Mouse (Mus musculus) hindbrain, embryonic 16.5 days (tissue): ENCODE measurements at regions not wholly inside any gene's neighbourhood (a gene's known extent, or its start where the extent isn't known, plus 50 kb on each side); places are given as distances from the start of the nearest gene placed in this dataset.

Experiments used
- ATAC-seq: fragments of 200-750 bp; cut with Nextera tagmentation; 2 replicates; pipeline ENCODE4 v1.8.0; 2017; ENCODE audit warnings: moderate TSS enrichment, moderate library complexity
- H3K27ac ChIP-seq: fragments of 300-500 bp; sonication (generic); 2 replicates; pipeline ENCODE4 v1.5.1; 2014; ENCODE audit warnings: low read depth, mild to moderate bottlenecking, control low read depth, low read length, moderate library complexity
- H3K27me3 ChIP-seq: fragments of 300-500 bp; sonication (generic); replicated peaks from 2 replicates; pipeline ENCODE4 v1.6.1; 2014; ENCODE audit warnings: low read length; ENCODE audit not compliant: control insufficient read depth, insufficient read depth
- H3K36me3 ChIP-seq: fragments of 300-500 bp; sonication (generic); 2 replicates; pipeline ENCODE4 v1.6.1; 2014; ENCODE audit warnings: mild to moderate bottlenecking, low read length, moderate library complexity, mixed read lengths; ENCODE audit not compliant: control insufficient read depth, insufficient read depth
- H3K4me1 ChIP-seq: fragments of 300-500 bp; sonication (generic); 2 replicates; pipeline ENCODE4 v1.6.1; 2014; ENCODE audit warnings: low read depth, low read length; ENCODE audit not compliant: control insufficient read depth, insufficient read depth
- H3K4me2 ChIP-seq: fragments of 300-500 bp; sonication (generic); 2 replicates; pipeline ENCODE4 v1.6.1; 2014; ENCODE audit warnings: mild to moderate bottlenecking, low read length, control low read depth, moderate library complexity
- H3K4me3 ChIP-seq: fragments of 300-500 bp; sonication (generic); 2 replicates; pipeline ENCODE4 v1.5.1; 2014; ENCODE audit warnings: mild to moderate bottlenecking, low read length, control low read depth, moderate library complexity
- H3K9ac ChIP-seq: fragments of 300-500 bp; sonication (generic); 2 replicates; pipeline ENCODE4 v1.6.1; 2014; ENCODE audit warnings: low read depth, mild to moderate bottlenecking, control low read depth, low read length, moderate library complexity
- H3K9me3 ChIP-seq: fragments of 300-500 bp; sonication (generic); 2 replicates; pipeline ENCODE4 v1.6.1; 2014; ENCODE audit warnings: mild to moderate bottlenecking, low read length, moderate library complexity; ENCODE audit not compliant: control insufficient read depth
- WGBS: fragments of 180-500 bp; shearing (Covaris S2); extraction: QIAGEN DNeasy Blood & Tissue Kit; methylation state at CpG from one replicate; pipeline ENCODE4 v1.1.7; 2014; 5-methylcytosine and 5-hydroxymethylcytosine counted together

DNA sequence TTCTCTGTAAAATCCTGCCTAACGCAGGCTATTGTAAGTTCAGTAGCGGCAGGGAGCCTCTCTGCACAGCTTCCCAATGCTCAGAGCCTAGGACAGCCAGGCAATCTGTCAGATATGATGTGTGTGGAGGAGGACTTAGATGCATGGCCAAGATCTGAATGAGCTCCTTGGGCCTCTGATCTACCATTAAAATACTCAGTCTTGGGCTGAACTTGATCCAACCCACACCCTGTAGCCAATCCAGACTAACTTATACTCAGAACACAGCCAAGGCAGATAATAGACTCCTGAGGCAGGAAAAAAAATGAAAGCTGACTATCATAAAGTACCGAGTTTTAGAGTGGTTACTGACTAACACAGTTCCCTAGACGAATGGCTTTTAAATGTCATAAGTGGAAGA lies 165.4 kb upstream of the Zfp618 start:
- Histone ChIP-seq H3K9me3 (no peaks in the 10 kb centered on the region), H3K4me1 (no peaks in the 10 kb centered on the region), H3K4me3 (no peak overlapping the region), H3K27me3 (no peaks in the 10 kb centered on the region), H3K4me2 (no peak overlapping the region), H3K9ac (no peak overlapping the region), H3K27ac (no peak overlapping the region), H3K36me3 (no peaks in the 10 kb centered on the region)
- no peak for ATAC-seq
- WGBS: 81% methylated on average over 4 of the region's 4 CpGs

DNA sequence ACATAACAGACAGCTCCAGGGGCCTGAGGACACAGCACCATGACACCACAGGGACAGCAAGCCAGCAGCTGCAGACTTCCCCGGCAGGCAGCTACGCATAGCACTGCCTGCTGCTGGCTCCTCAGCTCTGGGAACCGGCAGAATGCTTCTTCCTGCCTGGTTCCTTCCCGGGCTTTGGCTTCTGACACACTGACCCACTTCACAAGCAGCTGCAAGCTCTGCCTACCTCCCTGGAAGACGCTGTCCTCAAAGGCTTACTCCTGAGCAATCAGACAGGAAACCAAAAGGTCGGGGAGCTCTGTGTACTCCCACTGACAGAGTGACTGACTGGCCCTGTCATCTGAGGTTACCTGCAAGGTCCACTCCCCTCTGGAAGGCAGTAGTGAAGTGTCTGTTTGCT lies 159.5 kb upstream of the Zfp618 start:
- peak; percentile 61 for ATAC-seq
- no peaks in the 10 kb centered on the region for H3K36me3 ChIP-seq
- 30% methylated on average over 6 of the region's 6 CpGs for WGBS
- H3K9me3 ChIP-seq: no peaks in the 10 kb centered on the region
- H3K27ac ChIP-seq: 0 out of 2 replicates have a peak overlapping the region, but pooled peaks have one; percentile 32
- no peak overlapping the region for H3K4me3 ChIP-seq
- H3K4me1 ChIP-seq: 0 out of 2 replicates have a peak, but pooled peaks cover 2% of the 10 kb centered on the region
- H3K27me3 ChIP-seq: no peaks in the 10 kb centered on the region
- no peak overlapping the region for H3K9ac ChIP-seq
- H3K4me2 ChIP-seq: no peak overlapping the region

DNA sequence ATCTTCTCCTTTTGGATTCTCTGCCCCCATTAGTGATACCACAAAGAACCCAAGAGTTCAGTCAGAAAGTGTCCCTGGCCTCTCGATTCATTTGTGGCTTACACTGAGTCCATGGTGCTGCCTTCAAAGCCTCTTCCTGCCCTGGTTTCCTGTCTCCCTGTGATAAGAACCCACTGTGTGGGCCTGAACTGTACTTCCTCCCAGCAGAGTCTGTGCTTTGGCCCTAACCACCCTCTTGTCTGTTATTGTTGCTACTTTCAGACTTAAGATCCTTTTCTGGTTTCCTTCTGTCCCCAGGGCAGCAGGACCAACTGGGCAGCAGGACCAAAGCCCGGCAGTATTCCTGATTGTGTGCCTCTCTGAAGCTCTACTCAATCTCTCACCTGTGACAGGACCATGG lies 158.6 kb upstream of the Zfp618 start:
- no peak for ATAC-seq
- Histone ChIP-seq H3K4me1 (0 out of 2 replicates have a peak, but pooled peaks cover 2% of the 10 kb centered on the region), H3K27ac (no peak overlapping the region), H3K4me3 (no peak overlapping the region), H3K9me3 (no peaks in the 10 kb centered on the region), H3K27me3 (no peaks in the 10 kb centered on the region), H3K36me3 (no peaks in the 10 kb centered on the region), H3K4me2 (no peak overlapping the region), H3K9ac (no peak overlapping the region)
- WGBS: 74% methylated on average over 2 of the region's 2 CpGs

DNA sequence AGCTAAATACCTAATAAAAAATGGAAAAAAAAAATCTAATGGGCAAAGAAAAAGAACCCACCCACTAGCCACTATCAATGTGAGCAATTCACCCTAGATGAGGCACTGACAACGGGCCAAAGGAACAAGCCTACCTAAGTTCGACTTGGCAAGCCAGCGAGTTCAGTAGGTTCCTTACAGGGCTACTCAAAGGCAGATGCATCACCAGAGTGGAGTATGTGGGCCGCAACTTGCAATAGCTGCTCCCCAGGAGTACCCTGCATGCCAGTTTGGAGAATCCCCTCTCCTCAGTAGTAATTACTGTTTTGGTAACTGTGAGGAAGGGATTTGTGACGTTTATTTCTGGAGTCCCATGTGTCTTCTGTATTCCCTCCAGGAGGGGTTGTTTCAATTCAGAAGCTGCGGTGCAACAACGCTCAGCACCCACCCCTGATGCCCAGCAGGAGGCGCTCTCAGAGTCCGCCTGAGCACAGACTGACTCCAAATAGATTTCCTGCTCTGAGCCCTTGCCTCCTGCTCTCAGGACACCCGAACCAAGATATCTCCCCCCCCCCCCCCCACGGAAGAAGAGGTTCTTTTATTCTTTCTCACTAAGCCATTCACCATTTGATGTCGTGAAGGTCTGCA lies 157.3 kb upstream of the Zfp618 start:
- no peak overlapping the region for H3K27ac ChIP-seq
- ATAC-seq: no peak
- H3K27me3 ChIP-seq: no peaks in the 10 kb centered on the region
- no peak overlapping the region for H3K9ac ChIP-seq
- no peak overlapping the region for H3K4me2 ChIP-seq
- no peaks in the 10 kb centered on the region for H3K36me3 ChIP-seq
- H3K4me1 ChIP-seq: 0 out of 2 replicates have a peak, but pooled peaks cover 2% of the 10 kb centered on the region
- 68% methylated on average over 12 of the region's 12 CpGs for WGBS
- H3K4me3 ChIP-seq: no peak overlapping the region
- no peaks in the 10 kb centered on the region for H3K9me3 ChIP-seq

DNA sequence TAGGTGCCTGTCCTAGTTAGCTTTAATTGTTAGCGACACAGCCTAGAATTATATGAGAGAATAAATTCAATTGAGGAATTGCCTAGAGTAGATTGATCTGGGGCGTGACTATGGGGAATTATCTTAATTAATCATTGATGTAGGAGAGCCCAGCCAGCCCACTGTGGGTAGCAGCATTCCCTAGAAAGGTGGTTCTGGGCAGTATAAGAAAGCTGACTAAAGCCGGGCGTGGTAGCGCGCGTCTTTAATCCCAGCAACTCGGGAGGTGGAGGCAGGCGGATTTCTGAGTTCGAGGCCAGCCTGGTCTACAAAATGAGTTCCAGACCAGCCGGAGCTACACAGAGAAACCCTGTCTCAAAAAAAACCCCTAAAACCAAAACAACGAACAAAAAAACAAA lies 156.8 kb upstream of the Zfp618 start:
- Histone ChIP-seq H3K9me3 (no peaks in the 10 kb centered on the region), H3K4me3 (no peak overlapping the region), H3K27me3 (no peaks in the 10 kb centered on the region), H3K9ac (no peak overlapping the region), H3K27ac (no peak overlapping the region), H3K36me3 (no peaks in the 10 kb centered on the region), H3K4me1 (0 out of 2 replicates have a peak, but pooled peaks cover 2% of the 10 kb centered on the region), H3K4me2 (no peak overlapping the region)
- 91% methylated on average over 12 of the region's 12 CpGs for WGBS
- no peak for ATAC-seq

DNA sequence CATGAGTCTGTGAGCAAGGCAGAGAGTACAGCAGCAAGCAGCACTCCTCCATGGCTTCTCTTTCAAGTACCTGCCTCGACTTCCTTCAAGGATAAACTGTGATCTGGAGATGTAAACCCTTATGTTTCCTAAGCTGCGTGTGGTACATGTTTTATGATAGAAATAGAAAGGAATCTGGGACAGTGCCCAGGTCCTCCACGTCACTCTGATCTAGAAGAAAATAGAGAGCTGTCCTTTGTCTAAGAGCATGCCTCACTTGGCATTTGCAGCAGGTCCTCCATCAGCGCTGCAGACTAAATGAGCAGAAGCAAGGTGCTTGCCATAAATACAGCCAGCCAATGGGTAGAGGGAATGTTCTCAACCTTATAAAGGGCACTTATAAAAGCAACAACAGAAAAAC lies 156.3 kb upstream of the Zfp618 start:
- ATAC-seq: no peak
- no peak overlapping the region for H3K27ac ChIP-seq
- H3K9me3 ChIP-seq: no peaks in the 10 kb centered on the region
- 0 out of 2 replicates have a peak, but pooled peaks cover 2% of the 10 kb centered on the region for H3K4me1 ChIP-seq
- H3K27me3 ChIP-seq: no peaks in the 10 kb centered on the region
- no peak overlapping the region for H3K4me2 ChIP-seq
- no peak overlapping the region for H3K9ac ChIP-seq
- WGBS: 77% methylated on average over 4 of the region's 4 CpGs
- no peak overlapping the region for H3K4me3 ChIP-seq
- no peaks in the 10 kb centered on the region for H3K36me3 ChIP-seq

DNA sequence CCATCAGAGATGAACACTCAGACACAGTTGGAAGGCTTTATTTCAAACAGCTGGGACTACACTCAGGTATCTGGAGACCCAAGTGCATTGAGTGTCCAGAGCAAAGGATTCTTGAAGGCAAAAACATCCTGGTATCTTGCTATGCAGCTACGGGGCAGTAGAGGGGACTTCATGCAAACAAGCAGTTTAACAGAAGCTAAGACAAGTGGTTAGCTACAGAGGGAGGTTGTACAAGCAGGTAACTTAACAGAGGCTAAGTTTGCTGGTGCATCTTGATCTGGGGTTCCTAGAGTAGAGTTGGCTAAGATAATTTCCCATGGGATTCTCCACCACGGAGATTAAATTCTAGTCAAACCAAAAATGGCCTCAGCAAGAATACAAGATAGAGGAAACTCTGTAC lies 145.5 kb upstream of the Zfp618 start:
- H3K4me2 ChIP-seq: no peak overlapping the region
- no peaks in the 10 kb centered on the region for H3K36me3 ChIP-seq
- 97% methylated on average over 2 of the region's 2 CpGs for WGBS
- no peak overlapping the region for H3K4me3 ChIP-seq
- H3K9ac ChIP-seq: no peak overlapping the region
- H3K27me3 ChIP-seq: no peaks in the 10 kb centered on the region
- H3K27ac ChIP-seq: no peak overlapping the region
- no peak for ATAC-seq
- H3K9me3 ChIP-seq: no peaks in the 10 kb centered on the region
- peaks cover 10% of the 10 kb centered on the region for H3K4me1 ChIP-seq

DNA sequence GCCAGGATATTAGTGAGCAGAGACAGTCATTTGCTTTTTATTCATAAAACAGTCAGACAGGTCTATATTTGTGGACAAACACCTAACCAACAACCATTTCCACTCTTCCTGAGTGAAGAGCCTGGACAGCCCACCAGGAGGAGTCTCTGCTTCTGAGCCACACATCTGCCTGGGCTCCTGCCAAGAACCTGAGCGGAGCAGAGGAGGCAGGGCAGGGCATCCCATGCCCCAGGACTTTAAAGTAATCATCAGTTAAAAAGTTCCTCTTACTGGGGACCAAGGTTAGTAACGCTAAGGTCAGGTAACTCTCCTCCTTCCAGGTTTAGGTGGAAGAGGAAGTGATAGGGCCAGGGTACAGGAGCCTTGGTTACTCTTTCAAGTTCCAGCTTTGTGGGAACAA lies 144.1 kb upstream of the Zfp618 start:
- Histone ChIP-seq H3K27ac (no peak overlapping the region), H3K4me2 (no peak overlapping the region), H3K9ac (no peak overlapping the region), H3K4me1 (peaks cover 10% of the 10 kb centered on the region), H3K27me3 (no peaks in the 10 kb centered on the region), H3K9me3 (no peaks in the 10 kb centered on the region), H3K4me3 (no peak overlapping the region), H3K36me3 (no peaks in the 10 kb centered on the region)
- no peak for ATAC-seq
- WGBS: 51% methylated on average over 2 of the region's 2 CpGs

DNA sequence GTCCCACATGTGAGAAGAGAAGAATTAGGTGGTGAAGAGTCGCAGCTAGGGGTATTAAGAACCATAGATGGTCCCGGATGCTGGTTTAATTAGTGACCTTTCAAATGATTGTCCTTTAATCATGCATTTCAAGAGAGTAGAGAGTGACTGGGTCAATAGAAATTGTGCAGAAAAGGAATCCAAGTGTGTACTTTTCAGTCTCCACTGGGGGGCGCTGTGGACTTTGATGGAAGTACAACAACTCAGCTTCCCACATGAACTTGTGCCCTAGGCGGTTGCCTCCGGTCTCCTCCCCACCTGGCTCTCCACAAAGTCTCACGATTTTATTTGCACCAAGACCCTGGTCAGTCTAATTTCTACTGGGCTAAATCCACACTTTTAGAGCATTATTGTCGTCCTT lies 142.8 kb upstream of the Zfp618 start:
- Histone ChIP-seq H3K4me2 (no peak overlapping the region), H3K27ac (no peak overlapping the region), H3K9me3 (no peaks in the 10 kb centered on the region), H3K36me3 (no peaks in the 10 kb centered on the region), H3K4me1 (peaks cover 10% of the 10 kb centered on the region), H3K27me3 (no peaks in the 10 kb centered on the region), H3K4me3 (no peak overlapping the region), H3K9ac (no peak overlapping the region)
- 43% methylated on average over 7 of the region's 7 CpGs for WGBS
- ATAC-seq: no peak

DNA sequence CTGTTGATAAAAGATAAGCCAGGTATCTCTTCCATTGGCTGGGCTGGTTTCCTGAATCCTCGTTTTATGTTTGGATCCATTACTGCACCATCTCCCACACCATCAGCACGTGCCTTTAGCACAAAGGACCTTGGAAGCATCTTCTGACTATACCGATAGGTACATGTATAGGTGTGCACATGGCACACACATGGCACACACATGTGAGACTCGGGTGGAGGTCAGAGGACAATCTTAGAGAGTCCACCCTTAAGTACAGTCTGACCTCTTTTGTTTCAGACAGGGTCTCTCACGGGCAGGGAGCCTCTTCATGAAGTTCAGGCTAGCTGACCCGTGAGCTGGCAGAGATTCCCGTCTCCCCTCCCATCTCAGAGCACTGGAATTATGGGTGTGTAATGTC lies 142.3 kb upstream of the Zfp618 start:
- Histone ChIP-seq H3K9me3 (no peaks in the 10 kb centered on the region), H3K4me1 (peaks cover 10% of the 10 kb centered on the region), H3K27me3 (no peaks in the 10 kb centered on the region), H3K27ac (no peak overlapping the region), H3K36me3 (no peaks in the 10 kb centered on the region), H3K9ac (no peak overlapping the region), H3K4me3 (no peak overlapping the region), H3K4me2 (no peak overlapping the region)
- ATAC-seq: no peak
- WGBS: 77% methylated on average over 7 of the region's 7 CpGs
